Mouse (Mus musculus): ENCODE results near the gene Tmc3.

Gene Tmc3

GRCm38 (mm10) chr7:83598997-83599912 is 14.5 kb downstream of the Tmc3 start:
- no peak for DNase-seq

- peak; percentile 27 to 81 for DNase-seq
These were observed 15.2 kb downstream of the Tmc3 start for GRCm38 (mm10) chr7:83599913-83600286.

GRCm38 (mm10) chr7:83604180-83604944 is 19.6 kb downstream of the Tmc3 start:
- no peak for DNase-seq

- no peak for DNase-seq
These were observed 22.1 kb downstream of the Tmc3 start for GRCm38 (mm10) chr7:83606796-83607195.

- no peak for DNase-seq
These were observed 25.2 kb downstream of the Tmc3 start for GRCm38 (mm10) chr7:83609891-83610290.

GRCm38 (mm10) chr7:83611886-83612285 is 27.2 kb downstream of the Tmc3 start:
- peak in 1 of 2 experiments; percentile 57 for DNase-seq

- DNase-seq: no peak
These were observed 30.5 kb downstream of the Tmc3 start for GRCm38 (mm10) chr7:83615272-83615671.

- no peak for DNase-seq
These were observed 31.1 kb downstream of the Tmc3 start for GRCm38 (mm10) chr7:83615815-83616214.

GRCm38 (mm10) chr7:83616268-83616667 is 31.5 kb downstream of the Tmc3 start:
- DNase-seq: no peak

GRCm38 (mm10) chr7:83618709-83619108 is 34.0 kb downstream of the Tmc3 start:
- peak; percentile 70 to 71 for DNase-seq

- DNase-seq: no peak
These were observed 37.9 kb downstream of the Tmc3 start for GRCm38 (mm10) chr7:83622582-83622981.

GRCm38 (mm10) chr7:83624065-83624464 is 39.3 kb downstream of the Tmc3 start:
- DNase-seq: no peak

- no peak for DNase-seq
These were observed 42.0 kb downstream of the Tmc3 start for GRCm38 (mm10) chr7:83626557-83627257.

GRCm38 (mm10) chr7:83627369-83627768 is 42.6 kb downstream of the Tmc3 start:
- no peak for DNase-seq

- DNase-seq: no peak
These were observed 46.5 kb downstream of the Tmc3 start for GRCm38 (mm10) chr7:83631073-83631827.

GRCm38 (mm10) chr7:83631828-83632681 is 47.3 kb downstream of the Tmc3 start, which contains the start of gene Stard5:
TSS of gene Stard5 (plus strand) at chr7:83631959.
- DNase-seq: peak; percentile 97 to 98

GRCm38 (mm10) chr7:83632682-83633120 is 48.0 kb downstream of the Tmc3 start:
- DNase-seq: peak in 1 of 2 experiments; percentile 43

GRCm38 (mm10) chr7:83633856-83634255 is 49.1 kb downstream of the Tmc3 start:
- peak in 1 of 2 experiments; percentile 71 for DNase-seq

- DNase-seq: no peak
These were observed 51.0 kb downstream of the Tmc3 start for GRCm38 (mm10) chr7:83635726-83636125.

- DNase-seq: no peak
These were observed 51.7 kb downstream of the Tmc3 start for GRCm38 (mm10) chr7:83636425-83636824.

Data from kidney, postnatal 36 days (tissue).